Mouse (Mus musculus) lung, postnatal 0 days (tissue): ENCODE measurements at regions not wholly inside any gene's neighbourhood (a gene's known extent, or its start where the extent isn't known, plus 50 kb on each side); places are given as distances from the start of the nearest gene placed in this dataset.

Experiments used
- CTCF ChIP-seq: IDR thresholded peaks from 2 replicates; pipeline ENCODE4 v1.5.1; 2016; ENCODE audit warnings: antibody characterized with exemption, mild to moderate bottlenecking
- EP300 ChIP-seq: IDR thresholded peaks from 2 replicates; pipeline ENCODE4 v1.6.1; 2016; ENCODE audit warnings: antibody characterized with exemption, mild to moderate bottlenecking, control low read depth

DNA sequence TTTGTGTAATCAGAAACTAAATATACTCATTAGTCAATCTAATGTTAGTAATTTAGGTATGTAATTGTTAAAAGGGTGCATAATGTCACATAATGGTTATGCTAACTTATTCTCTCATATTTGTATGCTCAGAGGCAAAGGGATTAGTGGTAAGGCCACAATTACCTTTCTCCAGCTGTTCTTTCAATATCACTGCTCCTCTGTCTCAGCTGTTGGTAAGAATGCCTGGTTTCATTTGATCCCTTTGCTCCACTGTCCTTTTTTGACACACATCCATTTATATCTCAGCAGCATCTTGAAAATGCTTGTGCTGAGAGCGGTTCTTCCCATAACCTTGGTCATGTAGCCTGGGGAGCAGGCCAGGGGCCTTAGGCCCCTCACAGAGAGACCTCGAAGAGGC lies 294.9 kb upstream of the Tbx18 start:
- TF ChIP-seq EP300, result no peak
- no peak for TF ChIP-seq CTCF
